Mouse (Mus musculus) right cerebral cortex, postnatal 25 days (tissue): ENCODE data around the gene Ager.

Source experiments
- DNase-seq: peaks from one replicate; pipeline ENCODE4 v3.0.0; 2022

The Ager gene

DNA sequence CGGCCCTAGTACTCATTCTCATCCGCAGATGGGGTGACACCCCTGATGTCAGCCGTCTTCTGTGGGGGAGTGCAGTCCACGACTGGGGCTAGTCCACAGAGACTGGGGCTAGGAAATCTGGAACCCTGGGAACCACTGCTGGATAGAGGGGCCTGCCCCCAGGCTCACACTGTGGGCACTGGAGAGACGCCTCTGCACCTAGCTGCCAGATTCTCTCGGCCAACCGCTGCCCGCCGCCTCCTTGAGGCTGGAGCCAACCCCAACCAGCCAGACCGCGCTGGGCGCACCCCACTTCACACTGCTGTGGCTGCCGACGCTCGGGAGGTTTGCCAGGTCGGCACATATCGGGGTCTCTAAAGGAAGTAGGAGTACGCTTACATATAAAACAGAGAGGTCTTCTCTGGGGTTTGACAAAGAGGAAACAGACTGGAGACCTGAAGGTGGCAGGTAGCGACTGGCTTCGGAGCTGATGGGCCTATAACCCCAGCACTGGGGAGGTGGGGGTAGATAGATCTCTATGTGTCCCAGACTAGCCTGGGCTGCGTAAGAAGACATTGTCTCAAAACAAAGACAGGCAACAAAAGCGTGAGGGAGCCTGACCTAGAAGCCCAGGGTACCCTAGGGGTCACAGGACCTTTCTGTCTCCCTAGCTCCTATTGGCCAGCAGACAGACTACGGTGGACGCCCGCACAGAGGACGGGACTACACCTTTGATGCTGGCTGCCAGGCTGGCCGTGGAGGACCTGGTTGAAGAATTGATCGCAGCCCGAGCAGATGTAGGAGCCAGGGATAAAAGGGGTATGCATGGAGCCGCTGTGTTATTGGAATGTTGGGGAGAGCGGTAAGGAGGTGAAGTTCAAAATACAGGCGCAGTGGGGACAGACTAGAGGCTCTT lies 11.5 kb upstream of the Ager start:
- no peak for DNase-seq

DNA sequence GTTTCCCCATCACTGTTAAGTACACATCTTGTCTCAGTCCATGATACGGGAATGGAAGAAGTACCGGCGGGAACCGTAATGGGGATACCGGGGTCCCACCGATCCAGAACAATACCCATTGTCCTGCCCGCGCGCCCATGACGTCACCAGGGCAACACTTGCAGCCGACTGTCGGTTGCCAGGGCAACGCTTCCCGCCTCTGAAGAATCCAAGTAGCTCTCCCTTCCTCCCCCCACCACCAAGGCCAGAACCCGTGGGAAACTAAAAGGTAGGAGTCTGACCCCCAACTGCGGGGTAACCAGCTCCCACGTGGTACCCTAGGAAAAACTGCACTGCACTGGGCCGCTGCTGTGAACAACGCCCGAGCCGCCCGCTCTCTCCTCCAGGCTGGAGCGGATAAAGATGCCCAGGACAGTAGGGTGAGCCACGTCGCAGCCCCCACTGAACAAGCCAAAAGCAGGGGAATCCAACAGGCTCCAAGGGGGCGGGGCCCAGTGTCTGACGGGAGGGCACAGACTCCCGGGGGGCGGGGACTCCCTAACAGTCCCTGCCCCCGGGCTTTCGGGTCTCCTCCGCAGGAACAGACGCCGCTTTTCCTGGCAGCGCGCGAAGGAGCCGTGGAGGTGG lies 10.8 kb upstream of the Ager start:
- peak; percentile 86 for DNase-seq

DNA sequence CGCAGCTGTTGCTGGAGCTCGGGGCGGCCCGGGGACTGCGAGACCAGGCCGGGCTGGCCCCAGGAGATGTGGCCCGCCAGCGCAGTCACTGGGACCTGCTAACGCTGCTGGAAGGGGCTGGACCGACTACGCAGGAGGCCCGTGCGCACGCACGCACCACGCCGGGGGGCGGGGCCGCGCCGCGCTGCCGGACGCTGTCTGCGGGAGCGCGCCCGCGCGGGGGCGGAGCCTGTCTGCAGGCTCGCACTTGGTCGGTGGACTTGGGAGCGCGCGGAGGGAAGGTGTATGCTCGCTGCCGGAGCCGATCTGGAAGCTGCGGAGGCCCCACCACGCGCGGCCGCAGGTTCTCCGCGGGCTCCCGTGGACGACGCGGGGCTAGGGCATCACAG lies 10.2 kb upstream of the Ager start:
- peak; percentile 100 for DNase-seq

DNA sequence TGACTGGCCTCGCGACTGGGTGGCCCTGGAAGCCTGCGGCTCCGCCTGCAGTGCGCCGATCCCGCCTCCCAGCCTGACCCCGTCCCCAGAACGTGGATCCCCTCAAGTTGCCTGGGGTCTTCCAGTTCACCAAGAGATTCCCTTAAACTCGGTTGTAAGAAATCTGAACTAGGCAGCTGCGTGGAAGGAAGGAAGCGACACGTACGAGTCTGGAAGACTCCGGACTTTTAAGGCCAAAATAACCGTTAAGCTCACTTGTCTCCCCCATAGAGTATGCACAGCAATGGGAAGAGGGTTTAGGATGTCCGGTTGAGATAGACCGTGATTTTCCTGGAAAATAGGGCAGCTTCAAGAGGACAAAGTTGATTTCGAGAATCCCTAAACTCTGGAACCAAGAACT lies 9.8 kb upstream of the Ager start:
- DNase-seq: no peak

DNA sequence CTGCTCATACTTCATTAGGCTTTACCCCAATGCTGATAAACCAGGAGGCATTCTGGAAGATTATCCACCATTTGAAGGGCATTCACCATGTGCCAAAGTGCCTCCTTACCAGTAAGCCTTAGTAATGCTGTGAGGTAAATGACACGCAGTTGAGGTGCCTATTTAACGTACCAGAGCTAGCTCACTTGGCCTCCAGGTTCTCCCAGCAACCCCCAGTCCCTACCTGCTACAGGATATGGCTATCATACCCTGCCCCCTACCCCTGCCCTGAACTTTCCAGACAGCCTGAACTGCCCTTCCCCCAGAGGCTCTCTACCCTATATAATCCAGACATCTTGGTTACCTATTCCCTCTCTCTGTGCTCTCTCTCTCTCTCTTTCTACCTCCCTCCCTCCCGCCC lies 8.9 kb upstream of the Ager start:
- DNase-seq: no peak

DNA sequence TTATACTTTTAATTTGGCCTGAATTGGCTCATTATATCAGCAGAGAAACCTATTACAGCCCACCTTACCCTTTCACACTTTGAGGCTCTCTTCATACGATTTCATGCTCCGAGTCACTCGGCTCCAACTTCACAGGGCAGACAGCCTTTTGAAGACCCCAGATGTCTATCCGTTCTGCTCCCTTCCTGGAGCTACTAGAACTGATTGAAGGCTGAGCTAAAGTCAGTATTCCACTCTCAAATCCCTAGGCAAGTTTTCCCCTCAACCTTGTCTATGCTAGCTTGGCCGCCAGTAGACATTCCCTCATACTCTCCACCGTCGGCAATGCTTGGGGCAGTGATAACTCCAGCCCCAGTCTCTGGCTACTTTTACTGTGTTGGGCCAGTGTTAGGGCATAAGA lies 8.5 kb upstream of the Ager start:
- no peak for DNase-seq

DNA sequence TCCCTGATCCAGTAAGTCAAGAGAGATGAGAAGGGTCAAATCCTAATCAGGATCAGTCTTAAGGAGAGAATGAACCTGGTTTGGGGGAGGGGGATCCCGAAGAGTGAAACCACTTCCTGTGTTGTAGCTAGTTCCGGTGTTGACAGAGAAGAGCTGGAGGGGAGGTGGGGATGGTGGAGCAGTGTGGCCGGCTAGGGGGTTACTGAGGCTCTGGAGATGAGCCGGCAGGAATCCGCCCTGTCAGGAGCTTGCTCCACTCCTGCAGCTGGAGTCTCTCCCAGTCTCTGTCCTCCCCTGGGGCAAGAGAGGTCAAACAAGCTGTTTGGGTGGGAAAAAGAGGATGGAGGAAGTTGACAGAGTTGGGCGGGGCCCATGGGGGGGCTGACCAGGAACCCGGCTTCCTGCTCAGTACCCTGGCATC lies 8.0 kb upstream of the Ager start, which contains the start of gene Gpsm3:
Gene Gpsm3 (plus strand): TSS at position 126 of the 421 bp plus-strand sequence.
- no peak for DNase-seq

DNA sequence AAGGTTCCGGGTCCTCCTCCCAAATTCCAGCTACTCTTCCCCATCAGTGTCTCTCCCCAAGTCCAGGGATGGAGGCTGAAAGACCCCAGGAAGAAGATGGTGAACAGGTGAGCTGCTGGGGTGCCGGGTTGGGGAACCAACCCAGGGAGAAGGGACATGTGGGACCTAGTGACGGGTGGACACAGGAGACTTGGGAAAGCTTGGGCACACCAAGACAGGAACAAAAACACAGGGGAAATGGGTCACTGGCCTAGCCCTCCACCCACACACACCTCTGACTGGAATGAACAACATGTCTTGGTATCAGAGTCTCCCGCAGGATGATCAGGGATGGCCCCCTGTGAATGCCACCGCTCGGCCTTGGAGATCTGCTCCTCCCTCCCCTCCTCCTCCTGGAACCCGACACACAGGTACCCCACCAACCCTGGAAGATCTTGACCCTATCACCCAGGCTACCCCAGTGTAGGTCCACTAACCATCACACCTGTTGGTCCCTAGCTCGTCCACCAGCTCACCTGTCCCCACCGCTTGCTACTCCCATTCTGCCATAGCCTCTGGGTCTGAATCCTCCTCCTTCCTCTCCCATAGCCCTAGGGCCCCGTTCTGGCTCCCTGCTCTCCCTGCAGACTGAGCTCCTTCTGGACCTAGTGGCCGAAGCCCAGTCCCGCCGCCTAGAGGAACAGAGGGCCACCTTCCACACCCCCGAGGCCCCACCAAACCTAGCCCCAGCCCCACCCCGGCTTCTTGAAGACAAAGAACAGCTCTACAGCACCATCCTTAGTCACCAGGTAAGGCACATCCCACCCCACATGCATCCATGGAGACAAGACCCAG lies 7.3 kb upstream of the Ager start:
- DNase-seq: no peak

DNA sequence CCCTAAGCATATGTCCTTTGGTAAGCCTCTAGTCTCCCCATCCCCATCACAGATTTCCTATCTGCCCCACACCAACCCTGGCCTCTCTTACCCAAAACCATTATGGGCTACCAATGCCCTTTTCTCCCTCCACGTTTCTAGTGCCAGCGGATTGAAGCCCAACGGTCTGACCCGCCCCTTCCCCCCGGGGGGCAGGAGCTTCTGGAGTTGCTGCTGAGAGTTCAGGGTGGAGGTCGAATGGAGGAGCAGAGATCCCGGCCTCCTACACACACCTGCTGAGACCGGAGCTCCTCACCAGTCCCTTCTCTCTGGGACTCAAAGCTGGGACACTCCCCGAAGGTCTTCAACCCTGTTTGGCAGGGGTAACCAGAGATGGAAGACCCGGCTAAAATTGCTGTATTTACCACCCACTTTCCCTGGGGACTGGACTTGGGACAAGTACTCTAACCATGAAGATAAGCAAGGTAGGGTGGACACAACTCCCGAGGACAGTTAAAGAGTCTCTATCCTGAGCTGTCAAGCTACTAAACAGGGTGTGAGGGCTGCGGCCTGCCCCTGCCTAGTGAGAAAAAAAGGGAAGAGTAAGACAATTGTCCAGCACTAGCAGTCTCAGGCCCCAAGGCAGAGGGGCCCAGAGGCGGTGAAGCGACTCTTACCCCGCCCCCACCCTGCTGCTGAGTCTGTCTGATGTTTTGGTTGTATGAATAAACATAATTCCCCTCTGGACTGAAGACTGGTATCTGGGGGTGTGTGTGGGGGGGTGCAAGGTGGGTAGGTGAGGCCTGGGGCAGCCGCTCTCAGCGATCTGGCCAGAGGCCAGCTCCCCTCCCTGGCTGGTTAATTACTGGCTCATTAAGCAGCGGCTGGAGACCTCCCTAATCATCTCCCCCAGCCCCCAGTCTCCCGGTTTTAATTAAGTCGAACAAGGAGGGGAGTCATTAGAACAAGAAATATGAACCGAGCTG lies 6.4 kb upstream of the Ager start, which contains the start of gene Pbx2:
Gene Pbx2 (plus strand): TSS at position 238 of the 965 bp plus-strand sequence.
- no peak for DNase-seq

DNA sequence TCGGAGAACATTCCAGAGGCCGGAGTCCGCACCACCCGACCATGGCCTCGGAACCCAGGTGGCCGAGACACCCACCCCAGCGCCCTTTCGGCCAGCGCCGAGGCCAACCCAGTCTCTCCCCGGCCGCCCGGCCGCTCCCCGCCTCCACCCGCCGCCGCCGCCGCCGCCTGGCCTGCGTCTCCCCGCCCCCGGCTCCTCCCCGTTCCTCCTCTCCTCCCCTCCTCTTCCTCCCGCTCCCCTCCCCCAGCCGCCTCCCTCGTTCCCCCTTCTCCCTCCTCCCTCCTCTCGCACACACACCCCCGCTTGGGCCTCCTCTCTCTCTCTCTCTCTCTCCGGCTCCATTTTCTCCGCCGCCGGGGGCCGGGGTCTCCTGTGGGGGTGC lies 5.7 kb upstream of the Ager start:
- DNase-seq: peak; percentile 83

DNA sequence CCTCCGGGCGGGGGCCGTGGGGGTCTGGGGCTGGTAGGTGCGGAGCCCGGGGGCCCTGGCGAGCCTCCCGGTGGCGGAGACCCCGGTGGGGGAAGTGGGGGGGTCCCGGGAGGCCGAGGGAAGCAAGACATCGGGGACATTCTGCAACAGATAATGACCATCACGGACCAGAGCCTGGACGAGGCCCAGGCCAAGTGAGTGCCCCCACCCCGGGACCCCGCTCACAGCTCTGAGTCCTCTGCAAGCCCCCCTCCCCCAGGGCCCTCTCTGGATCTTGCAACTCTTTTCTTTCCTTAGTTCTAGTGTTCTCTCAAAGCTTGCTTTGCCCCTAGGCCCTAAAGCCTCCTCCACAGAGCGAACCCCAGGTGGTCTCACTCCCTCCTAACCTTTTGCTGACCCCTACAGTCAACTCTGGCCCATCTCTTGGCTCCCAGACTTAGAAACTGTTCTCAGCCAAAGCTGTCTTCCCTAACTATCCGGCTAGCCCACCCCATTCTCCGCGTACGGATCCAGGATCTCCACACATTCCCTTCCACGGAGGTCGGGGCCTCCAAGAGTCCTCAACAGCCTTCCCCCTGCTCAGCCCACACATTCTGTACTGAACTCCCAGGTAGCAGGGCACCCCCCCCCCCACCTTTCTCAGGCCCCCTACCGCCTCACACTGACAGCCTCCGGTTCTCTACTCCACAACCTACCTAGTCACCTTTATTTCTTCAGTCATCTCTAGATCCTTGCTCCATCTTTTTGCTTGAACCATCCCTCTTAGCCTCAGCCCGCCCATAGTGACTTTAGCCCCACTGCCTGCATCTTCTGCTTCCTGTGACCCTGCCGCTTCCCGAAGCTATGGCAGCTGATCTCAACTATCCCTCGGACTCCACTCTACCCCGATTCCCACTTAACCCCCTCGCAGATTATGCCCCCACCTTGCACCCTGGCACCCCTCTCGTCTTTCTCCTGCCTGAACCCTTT lies 4.8 kb upstream of the Ager start:
- DNase-seq: no peak

DNA sequence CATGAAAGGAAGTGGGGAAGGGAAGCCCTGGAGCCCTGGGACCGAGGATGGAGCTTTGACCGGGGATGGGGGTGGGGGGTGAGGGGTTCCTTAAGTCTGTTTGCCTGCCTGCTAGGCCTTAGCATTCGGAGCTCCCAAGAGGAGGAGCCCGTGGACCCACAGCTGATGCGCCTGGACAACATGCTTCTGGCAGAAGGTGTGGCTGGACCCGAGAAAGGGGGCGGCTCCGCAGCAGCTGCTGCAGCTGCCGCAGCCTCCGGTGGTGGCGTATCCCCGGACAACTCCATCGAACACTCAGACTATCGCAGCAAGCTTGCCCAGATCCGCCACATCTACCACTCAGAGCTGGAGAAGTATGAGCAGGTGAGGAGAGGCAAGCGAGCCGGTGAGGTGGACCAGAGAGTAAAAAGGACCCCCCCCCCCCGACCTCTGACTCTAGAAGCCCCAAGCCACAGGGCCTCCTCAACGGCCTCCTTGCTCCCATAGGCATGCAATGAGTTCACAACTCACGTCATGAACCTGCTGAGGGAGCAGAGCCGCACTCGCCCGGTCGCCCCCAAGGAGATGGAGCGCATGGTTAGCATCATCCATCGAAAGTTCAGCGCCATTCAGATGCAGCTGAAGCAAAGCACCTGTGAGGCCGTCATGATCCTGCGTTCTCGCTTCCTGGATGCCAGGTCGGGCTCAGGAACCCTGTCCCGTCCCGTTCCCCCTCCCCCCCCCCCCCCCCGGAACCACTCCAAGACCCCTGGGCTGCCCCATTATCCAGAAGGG lies 3.7 kb upstream of the Ager start:
- no peak for DNase-seq

DNA sequence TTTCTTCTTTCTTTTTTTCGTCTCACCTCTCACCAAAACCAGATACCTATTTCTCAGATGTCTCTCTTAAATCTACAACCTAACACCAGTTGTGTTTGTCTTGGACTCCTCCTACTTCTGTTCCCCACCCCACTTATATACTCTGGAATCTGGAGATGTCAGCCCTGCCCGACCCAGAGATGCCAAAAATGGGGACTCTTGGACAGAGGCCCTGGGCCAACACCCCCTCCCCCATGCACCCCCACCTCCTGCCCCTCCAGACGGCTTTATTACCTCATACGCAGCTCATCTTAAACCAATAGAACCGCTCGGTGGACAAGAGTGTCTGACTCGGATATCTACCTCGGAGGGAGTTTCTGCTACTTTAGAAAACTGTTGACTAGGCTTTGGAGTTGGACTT lies 1.6 kb upstream of the Ager start:
- no peak for DNase-seq

DNA sequence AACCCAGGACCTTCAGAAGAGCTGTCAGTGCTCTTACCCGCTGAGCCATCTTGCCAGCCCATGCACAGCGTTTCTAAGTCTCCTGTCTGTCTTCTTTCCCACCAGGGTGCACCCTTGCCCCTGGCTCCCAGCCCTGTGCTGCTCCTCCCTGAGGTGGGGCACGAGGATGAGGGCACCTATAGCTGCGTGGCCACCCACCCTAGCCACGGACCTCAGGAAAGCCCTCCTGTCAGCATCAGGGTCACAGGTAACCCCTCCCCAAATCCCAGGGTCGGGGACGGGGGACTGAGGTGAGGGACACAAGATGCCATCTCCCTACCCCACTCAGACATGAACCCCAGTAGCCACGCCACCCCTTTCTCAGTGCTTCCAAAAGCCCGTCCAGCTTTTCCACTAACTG lies 2.2 kb downstream of the Ager start:
- no peak for DNase-seq

DNA sequence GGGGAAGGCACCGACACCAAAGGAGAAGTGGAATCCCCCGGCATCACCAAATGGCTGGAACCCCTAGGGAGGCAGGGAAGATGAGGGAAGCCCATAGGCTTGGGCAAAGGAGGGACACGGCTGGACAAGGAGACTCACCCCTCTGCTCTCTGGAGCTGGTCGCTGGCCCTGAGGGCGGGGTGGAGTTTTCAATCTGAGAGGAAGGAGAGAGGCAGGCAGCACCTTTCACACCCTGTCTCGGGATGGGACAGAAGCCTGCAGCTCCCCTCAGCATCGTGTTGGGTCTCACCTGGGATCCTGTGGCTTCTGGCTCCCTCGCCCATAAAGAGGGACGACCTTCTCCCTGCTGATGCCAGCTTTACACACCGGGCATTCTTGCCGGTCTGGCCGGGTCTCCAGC lies 4.1 kb downstream of the Ager start:
- DNase-seq: no peak

DNA sequence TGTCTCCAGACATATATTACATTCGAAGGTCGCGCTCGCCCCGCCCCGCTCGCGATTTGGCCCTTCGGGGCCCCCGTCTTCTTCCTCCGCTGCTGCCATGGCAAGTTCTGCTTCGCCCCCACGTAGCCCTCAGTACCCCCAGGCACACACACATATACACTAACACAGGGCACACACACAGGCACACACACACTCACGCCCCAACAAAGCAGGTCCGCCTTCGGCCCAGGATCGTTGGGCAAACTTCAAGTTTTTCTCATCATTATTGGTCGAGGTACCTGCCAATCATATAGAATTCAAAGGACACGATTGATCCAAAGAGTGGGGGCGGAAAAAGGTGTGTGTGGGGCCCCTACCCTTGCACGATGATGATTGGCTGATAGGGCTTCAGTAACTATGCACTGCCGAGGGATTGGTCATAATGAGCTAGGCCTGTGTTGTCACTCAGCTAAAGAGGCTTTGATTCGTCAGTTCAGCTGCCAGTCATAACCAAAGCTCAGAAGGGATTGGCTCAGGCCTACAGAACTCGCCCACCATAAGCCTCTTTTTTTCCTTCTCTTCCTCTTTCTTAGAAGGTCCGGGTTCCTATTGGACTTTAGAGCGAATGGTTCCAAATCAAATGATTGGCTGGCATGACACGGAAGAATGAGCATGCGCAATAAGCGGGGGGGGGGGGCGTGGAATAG lies 5.9 kb downstream of the Ager start, which contains the start of gene Rnf5:
Gene Rnf5 (minus strand): TSS at position 316 of the 686 bp plus-strand sequence.
- DNase-seq: peak; percentile 97

DNA sequence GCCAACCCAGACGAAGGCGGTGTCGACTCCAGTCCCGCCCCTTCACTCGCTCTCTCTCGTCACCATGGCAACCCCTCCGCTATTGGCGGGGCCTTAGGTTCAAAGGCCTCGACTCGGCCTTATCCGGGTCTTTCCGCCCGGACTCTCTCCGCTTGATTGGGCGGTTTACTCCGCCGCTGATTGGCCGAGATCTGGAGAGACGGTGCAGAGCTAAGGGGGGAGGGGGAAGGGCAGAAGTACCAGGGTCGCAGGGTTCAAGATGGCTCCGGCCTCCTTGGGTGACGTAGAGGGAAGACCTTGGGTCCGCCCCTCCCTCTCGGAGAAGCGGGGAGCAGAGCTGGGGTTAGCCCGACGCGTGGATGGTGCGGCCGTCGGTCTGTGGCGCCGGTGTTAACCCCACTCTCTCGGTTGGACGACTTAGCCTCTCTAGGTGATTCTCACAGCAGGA lies 6.4 kb downstream of the Ager start, which contains the start of gene Agpat1:
Gene Agpat1 (plus strand): TSS at position 202 of the 448 bp plus-strand sequence.
- peak; percentile 97 for DNase-seq

DNA sequence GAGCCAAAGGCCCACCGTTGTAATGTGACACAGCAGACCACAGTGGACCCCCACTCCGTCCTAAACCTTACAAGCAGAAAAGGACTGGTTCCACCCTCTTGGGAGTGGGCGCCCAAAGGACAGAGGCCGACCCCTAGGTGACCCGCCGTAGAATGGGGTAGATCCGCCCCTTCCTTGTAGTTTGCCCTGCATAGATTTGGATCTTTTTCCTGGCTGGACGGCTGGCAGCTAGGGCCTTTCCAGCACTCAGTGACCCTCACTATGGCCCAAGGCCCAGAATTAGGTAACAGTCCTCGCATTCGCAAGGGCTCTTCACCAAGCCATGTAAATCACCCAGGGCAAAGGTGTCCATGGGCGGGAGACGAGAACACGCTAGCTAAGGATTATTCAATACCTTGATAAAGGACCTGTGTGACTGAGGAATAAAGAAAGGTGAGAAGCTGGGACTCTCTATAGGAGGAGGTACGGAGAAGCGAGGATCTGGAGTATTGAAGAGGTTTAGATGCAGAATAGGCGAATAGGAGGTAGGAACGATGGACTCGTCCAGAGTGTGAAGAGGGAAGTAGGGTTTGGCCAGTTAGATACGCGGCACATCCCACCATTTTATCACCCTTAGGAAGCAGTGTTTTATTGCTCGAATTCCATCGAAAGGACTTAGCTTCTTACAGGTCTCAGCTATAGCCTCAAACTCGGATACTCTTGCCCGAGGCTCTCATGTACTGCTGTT lies 7.0 kb downstream of the Ager start:
- no peak for DNase-seq

DNA sequence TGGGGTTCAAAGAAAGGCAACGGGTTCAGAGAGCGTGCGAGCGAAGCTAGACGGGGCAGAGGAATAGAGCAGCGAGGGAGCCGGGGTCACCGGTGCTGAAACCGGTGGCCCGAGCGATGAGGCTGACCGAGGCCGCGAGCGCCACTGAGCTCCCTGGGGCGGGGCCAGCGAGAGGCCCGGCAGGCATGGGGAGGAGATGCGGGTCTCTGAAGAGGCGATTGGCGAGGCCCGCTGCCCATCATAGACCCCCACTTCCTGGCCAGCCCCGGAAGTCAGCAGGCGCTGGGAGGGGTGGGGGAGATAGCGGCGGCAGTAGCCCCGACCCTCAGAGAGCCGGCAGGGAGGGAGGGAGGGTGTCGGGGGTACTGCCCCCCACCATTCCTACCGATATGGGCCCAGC lies 7.9 kb downstream of the Ager start:
- peak; percentile 98 for DNase-seq
